Mouse (Mus musculus): Measurements from ENCODE around the gene Tdgf1. TPM values are rescaled to one million over a fixed set of nuclear protein-coding genes. Genes with fewer than 3 reads are reported as not detected.

The Tdgf1 gene
- polyA plus RNA-seq, 1 experiment from 2014 or later, result not detected

DNA sequence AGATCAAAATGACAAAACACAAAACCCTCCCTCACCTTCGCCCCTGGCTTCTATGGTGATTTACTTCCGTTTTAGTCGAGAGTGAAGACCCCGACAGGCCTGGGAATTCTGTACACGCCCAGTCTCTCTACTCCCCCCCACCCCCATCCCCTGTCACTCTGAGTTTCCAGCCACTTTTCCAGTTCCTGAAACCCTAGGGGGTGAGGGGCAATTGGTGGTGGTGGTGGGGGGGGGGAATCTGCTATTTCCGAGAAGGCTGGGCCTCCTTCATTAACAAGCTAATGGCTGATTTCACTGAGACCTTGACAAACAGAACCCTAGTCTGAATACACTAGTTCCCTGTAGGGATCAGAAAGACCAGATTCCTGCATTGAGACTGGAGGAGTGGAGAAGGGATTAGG is 1.3 kb upstream of the Tdgf1 start:
- Histone ChIP-seq H3K27ac (ENCODE audit: low read depth) (no peak overlapping the region), H3K9me3 (ENCODE audit: low read length) (no peaks in the 10 kb centered on the region), H3K27me3 (ENCODE audit: insufficient read depth, low read length) (peaks cover 23% of the 10 kb centered on the region), H3K36me3 (replicated peaks; ENCODE audit: insufficient read depth, low read length) (no peaks in the 10 kb centered on the region), H3K4me1 (ENCODE audit: insufficient read depth) (no peaks in the 10 kb centered on the region), H3K9ac (replicated peaks) (no peak overlapping the region), H3K4me3 (ENCODE audit: low read depth, low read length) (no peak overlapping the region), H3K4me2 (ENCODE audit: low read depth, low read length) (no peak overlapping the region)
- DNase-seq, result no peak
- TF ChIP-seq EP300 (IDR thresholded peaks at IDR 0.05; ENCODE audit: low read depth), result no peak
- no peak for TF ChIP-seq CTCF (IDR thresholded peaks at IDR 0.05; ENCODE audit: low read depth)
- 46% methylated on average over 6 of the region's 6 CpGs for WGBS (ENCODE audit: insufficient replicate concordance)
- no peak for ATAC-seq

DNA sequence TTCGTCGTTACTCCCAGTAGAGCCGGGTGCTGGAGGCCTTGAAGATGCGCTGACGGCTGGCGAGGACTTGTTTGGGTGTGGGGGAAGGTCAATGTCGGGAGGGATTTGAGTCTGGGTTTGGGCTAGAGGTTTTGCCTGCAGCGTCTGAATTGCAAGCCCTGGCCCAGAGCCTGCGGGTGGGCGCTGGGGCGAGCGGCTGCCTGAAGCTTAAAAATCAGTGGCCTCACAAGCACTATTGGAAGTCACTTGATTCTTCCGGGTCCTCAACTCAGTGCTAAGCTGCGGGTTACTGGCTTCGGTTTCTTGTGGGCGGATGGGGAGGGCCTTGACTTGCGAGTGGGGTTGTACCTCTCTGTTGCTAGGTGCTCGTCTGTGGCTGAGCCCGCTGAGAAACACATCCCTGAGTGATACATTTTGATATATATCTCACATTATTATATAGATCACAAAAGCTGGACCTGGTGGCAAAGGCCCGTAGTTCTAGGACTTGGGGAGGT is 638 bp upstream of the Tdgf1 start:
- Histone ChIP-seq H3K27ac (ENCODE audit: low read depth) (no peak overlapping the region), H3K36me3 (replicated peaks; ENCODE audit: insufficient read depth, low read length) (no peaks in the 10 kb centered on the region), H3K27me3 (ENCODE audit: insufficient read depth, low read length) (peaks cover 23% of the 10 kb centered on the region), H3K9me3 (ENCODE audit: low read length) (no peaks in the 10 kb centered on the region), H3K9ac (replicated peaks) (no peak overlapping the region), H3K4me1 (ENCODE audit: insufficient read depth) (no peaks in the 10 kb centered on the region), H3K4me3 (ENCODE audit: low read depth, low read length) (no peak overlapping the region), H3K4me2 (ENCODE audit: low read depth, low read length) (no peak overlapping the region)
- DNase-seq (no peak), ATAC-seq (no peak)
- 30% methylated on average over 20 of the region's 20 CpGs for WGBS (ENCODE audit: insufficient replicate concordance)
- TF ChIP-seq CTCF (IDR thresholded peaks at IDR 0.05; ENCODE audit: low read depth), result no peak
- no peak for TF ChIP-seq EP300 (IDR thresholded peaks at IDR 0.05; ENCODE audit: low read depth)

DNA sequence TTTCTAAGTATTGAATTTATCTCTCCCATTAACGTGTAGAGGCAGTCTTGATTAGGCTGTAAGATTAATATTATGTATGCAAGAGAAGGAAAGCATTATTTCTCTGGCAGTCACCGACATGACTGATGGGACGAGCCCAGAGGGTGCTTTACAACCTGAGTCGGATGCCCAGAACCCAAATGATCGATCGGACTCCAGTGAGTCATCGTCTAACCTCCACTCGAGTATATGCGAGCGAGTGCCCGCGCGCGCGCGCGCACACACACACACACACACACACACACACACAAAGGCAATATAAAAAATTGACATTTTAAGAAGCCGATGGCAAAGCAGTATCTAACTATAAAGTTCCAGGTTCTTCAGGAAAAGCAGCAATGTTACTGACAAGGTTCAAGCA is 615 bp downstream of the Tdgf1 start:
- Histone ChIP-seq H3K9ac (replicated peaks) (no peak overlapping the region), H3K27me3 (ENCODE audit: insufficient read depth, low read length) (peaks cover 23% of the 10 kb centered on the region), H3K4me3 (ENCODE audit: low read depth, low read length) (no peak overlapping the region), H3K9me3 (ENCODE audit: low read length) (no peaks in the 10 kb centered on the region), H3K27ac (ENCODE audit: low read depth) (no peak overlapping the region), H3K4me2 (ENCODE audit: low read depth, low read length) (no peak overlapping the region), H3K4me1 (ENCODE audit: insufficient read depth) (no peaks in the 10 kb centered on the region), H3K36me3 (replicated peaks; ENCODE audit: insufficient read depth, low read length) (no peaks in the 10 kb centered on the region)
- WGBS (ENCODE audit: insufficient replicate concordance), result 21% methylated on average over 18 of the region's 18 CpGs
- ATAC-seq (no peak), DNase-seq (no peak)
- no peak for TF ChIP-seq EP300 (IDR thresholded peaks at IDR 0.05; ENCODE audit: low read depth)
- no peak for TF ChIP-seq CTCF (IDR thresholded peaks at IDR 0.05; ENCODE audit: low read depth)

DNA sequence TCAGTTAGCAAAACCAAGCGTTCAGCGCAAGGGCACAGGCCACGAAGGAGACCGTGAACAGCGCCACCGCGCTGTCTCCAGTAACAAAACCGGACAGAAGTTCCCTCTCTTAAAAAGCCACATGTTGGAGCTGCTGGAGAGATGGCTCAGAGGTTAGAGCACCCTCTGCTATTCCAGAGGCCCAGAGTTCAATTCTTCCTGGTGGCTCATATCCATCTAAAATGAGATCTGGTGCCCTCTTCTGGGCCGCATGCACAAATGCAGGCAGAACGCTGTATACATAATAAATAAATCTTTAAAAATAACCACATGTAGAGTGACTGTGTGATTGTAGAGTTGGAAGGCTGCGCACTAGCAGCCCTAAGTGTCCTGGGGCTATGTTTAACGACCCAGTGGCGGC is 1.7 kb downstream of the Tdgf1 start:
- Histone ChIP-seq H3K4me1 (ENCODE audit: insufficient read depth) (no peaks in the 10 kb centered on the region), H3K4me3 (ENCODE audit: low read depth, low read length) (no peak overlapping the region), H3K36me3 (replicated peaks; ENCODE audit: insufficient read depth, low read length) (no peaks in the 10 kb centered on the region), H3K9me3 (ENCODE audit: low read length) (no peaks in the 10 kb centered on the region), H3K27ac (ENCODE audit: low read depth) (no peak overlapping the region), H3K27me3 (ENCODE audit: insufficient read depth, low read length) (peaks cover 23% of the 10 kb centered on the region), H3K4me2 (ENCODE audit: low read depth, low read length) (no peak overlapping the region), H3K9ac (replicated peaks) (no peak overlapping the region)
- no peak for ATAC-seq
- no peak for TF ChIP-seq EP300 (IDR thresholded peaks at IDR 0.05; ENCODE audit: low read depth)
- peak; percentile 57 for TF ChIP-seq CTCF (IDR thresholded peaks at IDR 0.05; ENCODE audit: low read depth)
- WGBS (ENCODE audit: insufficient replicate concordance), result 38% methylated on average over 13 of the region's 13 CpGs
- no peak for DNase-seq

DNA sequence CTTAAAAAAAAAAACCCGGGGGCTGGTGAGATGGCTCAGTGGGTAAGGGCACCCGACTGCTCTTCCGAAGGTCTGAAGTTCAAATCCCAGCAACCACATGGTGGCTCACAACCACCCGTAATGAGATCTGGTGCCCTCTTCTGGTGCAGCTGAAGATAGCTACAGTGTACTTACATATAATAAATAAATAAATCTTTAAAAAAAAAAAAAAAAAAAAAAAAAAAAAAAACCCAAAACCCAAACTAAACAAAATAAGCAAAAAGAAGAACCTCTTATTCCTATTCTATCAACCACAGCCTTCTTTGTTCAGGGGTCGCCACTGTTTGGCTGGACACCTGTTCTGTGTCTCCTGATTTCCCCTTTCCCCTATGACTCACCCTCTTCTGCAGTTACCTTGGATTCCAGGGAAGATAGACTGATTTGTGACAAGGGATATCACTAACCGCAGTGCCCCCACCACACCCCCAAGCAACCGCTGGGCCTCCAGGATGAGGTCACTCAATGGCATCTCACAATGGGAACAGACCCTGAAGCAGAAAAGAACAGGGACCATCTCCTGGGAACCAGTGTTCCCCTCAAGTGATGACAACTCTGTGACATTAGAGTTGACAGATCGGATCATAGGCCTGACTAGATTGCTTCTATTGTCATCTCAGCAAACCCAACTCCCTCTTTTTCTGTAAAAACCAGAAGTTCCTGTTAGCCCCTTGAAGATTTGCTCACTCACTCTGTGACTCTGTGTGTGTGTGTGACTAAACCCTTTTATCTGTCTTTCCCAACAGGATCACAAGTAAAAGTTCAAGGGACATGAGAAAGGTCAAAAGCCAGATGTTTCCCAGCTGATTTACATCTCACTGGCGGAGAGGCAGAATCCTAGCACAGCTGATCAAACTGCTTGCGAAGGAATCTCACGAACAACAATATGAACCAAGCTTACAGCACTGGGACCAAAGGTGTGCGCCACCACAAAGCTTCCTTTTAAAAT is 8.2 kb downstream of the Tdgf1 start:
- TF ChIP-seq CTCF (IDR thresholded peaks at IDR 0.05; ENCODE audit: low read depth) (no peak), EP300 (IDR thresholded peaks at IDR 0.05; ENCODE audit: low read depth) (no peak)
- 62% methylated on average over 12 of the region's 12 CpGs for WGBS (ENCODE audit: insufficient replicate concordance)
- no peak overlapping the region for H3K9ac ChIP-seq (replicated peaks)
- DNase-seq (no peak), ATAC-seq (no peak)
- H3K27me3 ChIP-seq (ENCODE audit: insufficient read depth, low read length), result no peaks in the 10 kb centered on the region
- H3K9me3 ChIP-seq (ENCODE audit: low read length), result no peaks in the 10 kb centered on the region
- no peak overlapping the region for H3K27ac ChIP-seq (ENCODE audit: low read depth)
- no peak overlapping the region for H3K4me2 ChIP-seq (ENCODE audit: low read depth, low read length)
- no peaks in the 10 kb centered on the region for H3K4me1 ChIP-seq (ENCODE audit: insufficient read depth)
- no peak overlapping the region for H3K4me3 ChIP-seq (ENCODE audit: low read depth, low read length)
- no peaks in the 10 kb centered on the region for H3K36me3 ChIP-seq (replicated peaks; ENCODE audit: insufficient read depth, low read length)

DNA sequence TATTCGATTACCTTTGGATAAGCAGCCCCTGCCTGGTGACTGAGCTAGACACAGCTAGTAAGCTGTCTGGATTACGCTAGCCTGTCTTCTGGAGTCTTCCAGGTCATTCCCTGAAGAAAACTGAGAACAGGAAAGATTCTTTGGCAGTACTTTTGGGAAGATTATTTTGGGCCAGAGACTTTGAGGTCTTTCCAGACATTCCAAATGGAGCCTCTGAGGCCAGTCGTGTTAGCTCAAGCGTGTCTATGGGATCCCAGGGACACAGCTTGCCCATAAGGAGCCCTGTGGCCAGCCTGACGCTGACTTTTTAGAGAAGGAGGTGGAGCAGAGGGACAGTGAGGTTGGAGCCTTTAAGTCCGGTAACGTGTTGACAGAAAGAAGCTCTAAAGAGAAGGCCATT is 10.0 kb downstream of the Tdgf1 start:
- Histone ChIP-seq H3K9me3 (ENCODE audit: low read length) (no peaks in the 10 kb centered on the region), H3K9ac (replicated peaks) (no peak overlapping the region), H3K36me3 (replicated peaks; ENCODE audit: insufficient read depth, low read length) (no peaks in the 10 kb centered on the region), H3K4me1 (ENCODE audit: insufficient read depth) (no peaks in the 10 kb centered on the region), H3K27me3 (ENCODE audit: insufficient read depth, low read length) (no peaks in the 10 kb centered on the region), H3K4me2 (ENCODE audit: low read depth, low read length) (no peak overlapping the region), H3K27ac (ENCODE audit: low read depth) (no peak overlapping the region), H3K4me3 (ENCODE audit: low read depth, low read length) (no peak overlapping the region)
- no peak for ATAC-seq
- DNase-seq, result no peak
- WGBS (ENCODE audit: insufficient replicate concordance), result 79% methylated on average over 7 of the region's 7 CpGs
- no peak for TF ChIP-seq CTCF (IDR thresholded peaks at IDR 0.05; ENCODE audit: low read depth)
- no peak for TF ChIP-seq EP300 (IDR thresholded peaks at IDR 0.05; ENCODE audit: low read depth)

Data from liver, postnatal 0 days (tissue).